23 mouse cellular contexts compared by ENCODE assay signal in genomic region chr3:83985426-83985825, GRCm38 (mm10). TPM values are rescaled to one million over a fixed set of nuclear protein-coding genes. Genes with fewer than 3 reads are reported as not detected.
DNase-seq lines count a peak whose midpoint lies in the region; ATAC-seq lines count a peak whose summit lies in the region.
"Had no signal": no experiment of that assay in that cellular context is flagged by ENCODE, and none has a peak within 500 bp of the region (broad histone marks: within the 10 kb centered on the region; RNA-seq: fewer than 3 reads in every experiment).

No protein-coding gene starts in this region.

- H3K4me1 ChIP-seq in embryonic facial prominence, embryonic 14.5 days (ENCODE audit: control insufficient read depth, insufficient read depth, low read length): peaks cover 54% of the 10 kb centered on the region
- peaks cover 92% of the 10 kb centered on the region for H3K4me1 ChIP-seq in embryonic facial prominence, embryonic 10.5 days
- H3K4me1 ChIP-seq in neural tube, embryonic 13.5 days (replicated peaks): peaks cover 94% of the 10 kb centered on the region
- peaks cover 80% of the 10 kb centered on the region for H3K4me1 ChIP-seq in midbrain, embryonic 15.5 days

- peak; percentile 41 for DNase-seq in embryonic facial prominence, embryonic 14.5 days (ENCODE audit: low spot score)
- DNase-seq in embryonic facial prominence, embryonic 10.5 days (ENCODE audit: low spot score): no peak
- DNase-seq in neural tube, embryonic 10.5 days (ENCODE audit: extremely low spot score, low spot score): no peak
- DNase-seq in adrenal gland, adult 8-10 months: no peak
- no peak for DNase-seq in right cerebral cortex, postnatal 36 days (ENCODE audit: low spot score in 2 of 2)
- DNase-seq: adrenal gland, postnatal 10 days; cerebellum, adult 11 months; cerebellum, postnatal 14 days; heart, postnatal 14 days; kidney, adult 2 months; kidney, postnatal 25 days; layer of hippocampus, adult 9-11 months; liver, postnatal 0 days; lung, postnatal 10 days; thymus, postnatal 25 days had no signal

- no peak overlapping the region for H3K9ac ChIP-seq in embryonic facial prominence, embryonic 14.5 days (ENCODE audit: low read depth, low read length)
- H3K9ac ChIP-seq in neural tube, embryonic 13.5 days: no peak overlapping the region
- no peak overlapping the region for H3K9ac ChIP-seq in midbrain, embryonic 15.5 days
- H3K9ac ChIP-seq: embryonic facial prominence, embryonic 15.5 days; liver, postnatal 0 days had no signal

- WGBS in embryonic facial prominence, embryonic 14.5 days: 57% methylated on average over 6 of the region's 6 CpGs
- 75% methylated on average over 6 of the region's 6 CpGs for WGBS in embryonic facial prominence, embryonic 10.5 days
- 32% methylated on average over 6 of the region's 6 CpGs for WGBS in neural tube, embryonic 13.5 days
- WGBS in midbrain, embryonic 15.5 days: 43% methylated on average over 6 of the region's 6 CpGs

- H3K27me3 ChIP-seq in embryonic facial prominence, embryonic 14.5 days (replicated peaks; ENCODE audit: control insufficient read depth, insufficient read depth, low read length): no peaks in the 10 kb centered on the region
- H3K27me3 ChIP-seq in embryonic facial prominence, embryonic 10.5 days (replicated peaks; ENCODE audit: low read depth, poor library complexity, severe bottlenecking): no peaks in the 10 kb centered on the region
- H3K27me3 ChIP-seq in neural tube, embryonic 13.5 days: no peaks in the 10 kb centered on the region
- H3K27me3 ChIP-seq in midbrain, embryonic 15.5 days (replicated peaks): no peaks in the 10 kb centered on the region
- H3K27me3 ChIP-seq: embryonic facial prominence, embryonic 15.5 days had no signal

- no peak for ATAC-seq in embryonic facial prominence, embryonic 14.5 days (ENCODE audit: low read depth)
- ATAC-seq in neural tube, embryonic 13.5 days (ENCODE audit: low read depth): no peak
- no peak for ATAC-seq in midbrain, embryonic 15.5 days (replicated peaks)
- ATAC-seq in megakaryocyte-erythroid progenitor cell, adult 5-6 weeks (replicated peaks; ENCODE audit: low FRiP score, low TSS enrichment, poor library complexity, severe bottlenecking): no peak
- ATAC-seq: inflammation-experienced regulatory T-cells, adult 6 months; liver, postnatal 0 days had no signal

- no peak overlapping the region for H3K4me3 ChIP-seq in embryonic facial prominence, embryonic 14.5 days (ENCODE audit: low read depth, low read length)
- H3K4me3 ChIP-seq in embryonic facial prominence, embryonic 10.5 days: no peak overlapping the region
- no peak overlapping the region for H3K4me3 ChIP-seq in neural tube, embryonic 13.5 days
- H3K4me3 ChIP-seq in midbrain, embryonic 15.5 days: no peak overlapping the region
- H3K4me3 ChIP-seq: embryonic facial prominence, embryonic 15.5 days; left cerebral cortex, adult 2 months; limb, embryonic 10.5 days had no signal

- no peaks in the 10 kb centered on the region for H3K9me3 ChIP-seq in embryonic facial prominence, embryonic 14.5 days (ENCODE audit: control insufficient read depth, low read length)
- no peaks in the 10 kb centered on the region for H3K9me3 ChIP-seq in embryonic facial prominence, embryonic 10.5 days
- H3K9me3 ChIP-seq in neural tube, embryonic 13.5 days: no peaks in the 10 kb centered on the region
- H3K9me3 ChIP-seq in midbrain, embryonic 15.5 days: no peaks in the 10 kb centered on the region
- H3K9me3 ChIP-seq: embryonic facial prominence, embryonic 15.5 days; limb, embryonic 10.5 days had no signal

- H3K4me2 ChIP-seq in embryonic facial prominence, embryonic 14.5 days (ENCODE audit: low read depth, low read length): no peak overlapping the region
- H3K4me2 ChIP-seq in neural tube, embryonic 13.5 days: no peak overlapping the region
- no peak overlapping the region for H3K4me2 ChIP-seq in midbrain, embryonic 15.5 days
- H3K4me2 ChIP-seq: embryonic facial prominence, embryonic 15.5 days; heart, embryonic 11.5 days had no signal

- H3K36me3 ChIP-seq in embryonic facial prominence, embryonic 14.5 days (ENCODE audit: control insufficient read depth, insufficient read depth, low read length): no peaks in the 10 kb centered on the region
- H3K36me3 ChIP-seq in embryonic facial prominence, embryonic 10.5 days (replicated peaks): peaks cover 7% of the 10 kb centered on the region
- H3K36me3 ChIP-seq in neural tube, embryonic 13.5 days: no peaks in the 10 kb centered on the region
- no peaks in the 10 kb centered on the region for H3K36me3 ChIP-seq in midbrain, embryonic 15.5 days (replicated peaks)
- H3K36me3 ChIP-seq: embryonic facial prominence, embryonic 15.5 days had no signal

- no peak overlapping the region for H3K27ac ChIP-seq in embryonic facial prominence, embryonic 14.5 days (replicated peaks; ENCODE audit: low read depth, low read length)
- no peak overlapping the region for H3K27ac ChIP-seq in embryonic facial prominence, embryonic 10.5 days (replicated peaks)
- H3K27ac ChIP-seq in neural tube, embryonic 13.5 days (replicated peaks): peak overlapping the region; percentile 47
- peak overlapping the region; percentile 1; the same call in 1 of the 2 replicates for H3K27ac ChIP-seq in midbrain, embryonic 15.5 days
- H3K27ac ChIP-seq: left cerebral cortex, adult 2 months; limb, embryonic 10.5 days had no signal

RNA-seq across cellular contexts. Expression of gene Tmem131l, which starts 54.5 kb away (rescaled TPM):
- 46.5 and 61.2 TPM in 2 replicates for polyA plus RNA-seq in embryonic facial prominence, embryonic 14.5 days (2014; fragmentation: Nextera tagmentation; extraction: Ambion mirVana)
- 82.6 and 84.7 TPM in 2 replicates for polyA plus RNA-seq in embryonic facial prominence, embryonic 10.5 days (2016; fragmentation: Nextera tagmentation; extraction: Ambion mirVana)
- 75.1 and 75.3 TPM in 2 replicates for polyA plus RNA-seq in neural tube, embryonic 13.5 days (2015; fragmentation: Nextera tagmentation; extraction: Ambion mirVana)
- polyA plus RNA-seq in midbrain, embryonic 15.5 days (2015; fragmentation: Nextera tagmentation; extraction: Ambion mirVana): 70.7 and 72.8 TPM in 2 replicates
- 103 and 106 TPM in 2 replicates for total RNA-seq in megakaryocyte-erythroid progenitor cell, adult 5-6 weeks (2014; fragmentation: Nextera tagmentation)
- 32.7 and 42.1 TPM in 2 replicates for total RNA-seq in megakaryocyte-erythroid progenitor cell, adult 5-6 weeks (2017)
- 10 to 100 TPM; 37.3 to 56.8 (median 50.1) TPM for total RNA-seq in adrenal gland, adult 8-10 months (2022)

Comparison
In these comparisons a context has a peak if more than half of its experiments do, and no peak if none do; other contexts are left out.
1. H3K27ac ChIP-seq: peak in neural tube, embryonic 13.5 days (single experiment) and midbrain, embryonic 15.5 days (single experiment); none in embryonic facial prominence, embryonic 14.5 days (single experiment) and embryonic facial prominence, embryonic 10.5 days (single experiment).